Mouse (Mus musculus): ENCODE measurements around the gene Defb29.

- TF ChIP-seq CTCF (IDR thresholded peaks at IDR 0.05; ENCODE audit: extremely low read depth, insufficient read length, insufficient replicate concordance, low read depth, low read length) (no peak), POLR2A (IDR thresholded peaks at IDR 0.05; ENCODE audit: low read depth, low read length) (no peak)
Observed at GRCm38 (mm10) chr2:152539944-152540710, at the start of gene Defb29.
